Mouse (Mus musculus) ZHBTc4 (cell line): ENCODE results near the gene Nadk.

ENCODE experiments used
- DNase-seq: peaks from one replicate; pipeline ENCODE4 v3.0.0-alpha.2; 2011; ENCODE audit warnings: low read depth, low spot score

The Nadk gene

GRCm38 (mm10) chr4:155561661-155562442 lies at the start of gene Nadk:
TSS of gene Nadk (plus strand) at chr4:155562378.
- DNase-seq = peak; percentile 63

GRCm38 (mm10) chr4:155514810-155515209 lies 47.4 kb upstream of the Nadk start:
- DNase-seq = no peak

- DNase-seq = no peak
Observed at GRCm38 (mm10) chr4:155517948-155518517, 44.1 kb upstream of the Nadk start.

GRCm38 (mm10) chr4:155522327-155522726 lies 39.9 kb upstream of the Nadk start:
- no peak for DNase-seq

- DNase-seq = no peak
Observed at GRCm38 (mm10) chr4:155525751-155526150, 36.4 kb upstream of the Nadk start.

- no peak for DNase-seq
Observed at GRCm38 (mm10) chr4:155529294-155529693, 32.9 kb upstream of the Nadk start.

GRCm38 (mm10) chr4:155549993-155550392 lies 12.2 kb upstream of the Nadk start:
- DNase-seq = no peak

- no peak for DNase-seq
Observed at GRCm38 (mm10) chr4:155550446-155550845, 11.7 kb upstream of the Nadk start.

- no peak for DNase-seq
Observed at GRCm38 (mm10) chr4:155551073-155551472, 11.1 kb upstream of the Nadk start.

GRCm38 (mm10) chr4:155552917-155553532 lies 9.2 kb upstream of the Nadk start:
- no peak for DNase-seq

- DNase-seq = no peak
Observed at GRCm38 (mm10) chr4:155554880-155555279, 7.3 kb upstream of the Nadk start.

GRCm38 (mm10) chr4:155555464-155555863 lies 6.7 kb upstream of the Nadk start:
- no peak for DNase-seq

GRCm38 (mm10) chr4:155559454-155559853 lies 2.7 kb upstream of the Nadk start:
- no peak for DNase-seq

- DNase-seq = no peak
Observed at GRCm38 (mm10) chr4:155560932-155561331, 1.2 kb upstream of the Nadk start.

- DNase-seq = peak; percentile 17
Observed at GRCm38 (mm10) chr4:155562725-155563399, 684 bp downstream of the Nadk start.

- DNase-seq = peak; percentile 99
Observed at GRCm38 (mm10) chr4:155563400-155564231, 1.4 kb downstream of the Nadk start.

- DNase-seq = peak; percentile 78
Observed at GRCm38 (mm10) chr4:155564315-155565069, 2.3 kb downstream of the Nadk start.

GRCm38 (mm10) chr4:155566555-155566954 lies 4.4 kb downstream of the Nadk start:
- no peak for DNase-seq

GRCm38 (mm10) chr4:155568170-155568569 lies 6.0 kb downstream of the Nadk start:
- peak; percentile 49 for DNase-seq

- DNase-seq = no peak
Observed at GRCm38 (mm10) chr4:155568632-155569370, 6.6 kb downstream of the Nadk start.
